8 mouse cellular contexts compared by ENCODE assay signal in genomic region chr7:30090092-30090969, GRCm38 (mm10). TPM values are rescaled to one million over a fixed set of nuclear protein-coding genes. Genes with fewer than 3 reads are reported as not detected.
A peak's percentile ranks its signal among the peaks of the same experiment; 100 is the strongest.
DNase-seq lines count a peak whose midpoint lies in the region; ATAC-seq and TF ChIP-seq lines count a peak whose summit lies in the region.

Gene Gm26920, minus strand, starts transcription at chr7:30090410.
Gene Zfp566, minus strand, starts transcription at chr7:30090527.

- peak; percentile 88 for ATAC-seq in activated CD4-positive, CD25-positive, alpha-beta regulatory T cell, adult 4 months

- 0 out of 2 replicates have a peak, but pooled peaks cover under 1% of the 10 kb centered on the region for H3K9me3 ChIP-seq in megakaryocyte, embryonic 14.5 days

- peaks cover 4% of the 10 kb centered on the region; the same call in 1 of the 2 replicates for H3K4me1 ChIP-seq in cortical plate, adult 2 months (ENCODE audit: control insufficient read depth, insufficient read depth, low read length)
- H3K4me1 ChIP-seq in megakaryocyte, embryonic 14.5 days = peaks cover 50% of the 10 kb centered on the region

- no peaks in the 10 kb centered on the region for H3K27me3 ChIP-seq in megakaryocyte, embryonic 14.5 days (replicated peaks)

- no peak for TF ChIP-seq CTCF in cortical plate, adult 2 months (IDR thresholded peaks at IDR 0.05; ENCODE audit: extremely low read depth, insufficient read depth, low read length)

- H3K36me3 ChIP-seq in megakaryocyte, embryonic 14.5 days (replicated peaks; ENCODE audit: low read length) = peaks cover 14% of the 10 kb centered on the region

- peak; percentile 87; the same call in 1 of the 2 replicates for TF ChIP-seq POLR2A in cortical plate, adult 2 months (IDR thresholded peaks at IDR 0.05; ENCODE audit: extremely low read depth, insufficient read depth, low read length)

- H3K4me3 ChIP-seq in cortical plate, adult 2 months (ENCODE audit: insufficient read depth, low read length) = peak within 1 kb of the TSS; percentile 62
- peak within 1 kb of the TSS; percentile 96 for H3K4me3 ChIP-seq in megakaryocyte, embryonic 14.5 days (replicated peaks)

- 0 out of 2 replicates have a peak within 1 kb of the TSS, but pooled peaks have one; percentile 21 for H3K27ac ChIP-seq in cortical plate, adult 2 months (ENCODE audit: insufficient read depth, low read length)

- peak; percentile 94 to 96 for DNase-seq in gastrocnemius, adult 8-10 months (ENCODE audit: low spot score in 2 of 2)
- peak; percentile 96 for DNase-seq in hindlimb bud, embryonic 11.5 days (ENCODE audit: extremely low spot score, low read depth, low spot score)
- peak; percentile 90 to 95 for DNase-seq in left cerebral cortex, adult 8-10 months (ENCODE audit: low spot score in 2 of 2)
- DNase-seq in right cerebral cortex, postnatal 10 days (ENCODE audit: low spot score in 2 of 2) = peak; percentile 97 to 98
- peak; percentile 90 for DNase-seq in urinary bladder, postnatal 25 days (ENCODE audit: low spot score)

RNA-seq across cellular contexts. Expression of gene Gm26920, which starts in this region (rescaled TPM):
- polyA plus RNA-seq in activated CD4-positive, CD25-positive, alpha-beta regulatory T cell, adult 4 months (2017; shearing (Covaris generic)) = 1 to 10 TPM; 1.9 to 3.2 TPM
- polyA plus RNA-seq in cortical plate, adult 2 months (2012; rRNA removed) = 0.44 and 0.50 TPM in 2 replicates
- total RNA-seq in gastrocnemius, adult 8-10 months (2022) = 1 to 10 TPM in 1 of 4 experiments, not detected in 3; 1.9 TPM
- total RNA-seq in left cerebral cortex, adult 8-10 months (2022) = under 1 TPM in 1 of 4 experiments, not detected in 3; 0.58 TPM
- not detected in 2 replicates for polyA plus RNA-seq in megakaryocyte, embryonic 14.5 days (2012; ENCODE audit: insufficient read depth, low replicate concordance)

RNA-seq across cellular contexts. Expression of gene Zfp566, which starts in this region (rescaled TPM):
- 1 to 10 TPM; 8.4 to 9.9 TPM for polyA plus RNA-seq in activated CD4-positive, CD25-positive, alpha-beta regulatory T cell, adult 4 months (2017; shearing (Covaris generic))
- 6.0 and 7.0 TPM in 2 replicates for polyA plus RNA-seq in cortical plate, adult 2 months (2012; rRNA removed)
- 1 to 10 TPM; 2.3 to 3.7 (median 3.0) TPM for total RNA-seq in gastrocnemius, adult 8-10 months (2022)
- 10 to 100 TPM in 2 of 4 experiments, 1 to 10 TPM in 2; 9.3 to 11.2 (median 10.4) TPM for total RNA-seq in left cerebral cortex, adult 8-10 months (2022)
- 0.37 TPM in 1 of 2 replicates, not detected in the other for polyA plus RNA-seq in megakaryocyte, embryonic 14.5 days (2012; ENCODE audit: insufficient read depth, low replicate concordance)

Comparison
In these comparisons a context has a peak if more than half of its experiments do, and no peak if none do; other contexts are left out.
1. Peak in every context shown above with its lines: DNase-seq, ATAC-seq, H3K4me3 ChIP-seq and H3K27ac ChIP-seq.